Mouse (Mus musculus) spleen, embryonic (tissue): ENCODE data around the gene Abhd16a.

Source experiments
- CTCF ChIA-PET: fragments of 350-600 bp; sonication (Branson Sonifier 250); formaldehyde crosslinking; loops from one replicate; lab custom pipeline; 2022; lab: Charles Lee

The Abhd16a gene

DNA sequence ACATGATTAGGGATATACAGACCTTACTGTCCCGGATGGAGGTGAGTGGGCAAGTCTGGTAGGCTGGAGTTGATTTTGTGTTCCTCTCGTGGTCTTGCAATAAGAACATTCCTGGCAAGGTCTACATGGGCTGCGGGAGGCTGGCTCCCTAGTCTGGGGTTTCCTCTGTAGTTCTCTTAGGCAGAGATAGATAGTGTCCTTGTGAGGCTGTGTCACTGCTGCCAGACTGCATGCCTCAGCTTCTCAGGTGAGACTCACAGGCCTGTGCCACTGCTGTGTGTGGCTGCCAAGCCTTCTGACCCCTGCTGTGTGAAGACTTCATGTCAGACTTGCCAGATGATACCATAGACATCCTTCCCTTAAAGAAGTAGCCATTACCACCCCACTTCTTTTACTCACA is 50.2 kb downstream of the Abhd16a start:
- CTCF ChIA-PET = no interaction called here

DNA sequence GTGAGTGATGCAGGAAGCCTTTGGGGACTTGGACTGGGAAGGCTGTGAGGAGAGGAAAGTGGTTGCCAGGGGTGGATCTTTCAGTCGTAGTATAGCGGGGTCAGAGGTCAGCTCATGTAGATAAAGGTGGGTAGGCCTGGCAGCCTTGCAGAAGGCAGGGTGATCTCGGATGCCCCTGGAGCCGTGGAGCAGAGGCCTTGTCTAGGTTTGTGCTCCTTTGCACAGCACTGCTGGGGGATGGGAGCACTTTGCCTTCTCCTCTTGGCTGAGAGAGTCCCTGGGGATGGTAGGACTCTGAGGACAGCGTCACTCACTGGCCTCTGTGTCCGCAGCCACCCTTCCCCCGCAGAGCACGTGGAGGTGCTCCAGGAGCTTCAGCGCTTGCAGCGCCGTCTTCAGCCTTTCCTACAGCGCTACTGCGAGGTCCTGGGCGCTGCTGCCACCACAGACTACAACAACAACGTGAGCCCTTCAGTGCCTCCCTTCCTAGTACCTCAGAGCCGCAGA is 51.5 kb downstream of the Abhd16a start:
- CTCF ChIA-PET = interaction anchor here (0.6 to 0.7 kb wide), 2 partner anchors 9 to 74 kb away, joined by 3 read pairs; no protein-coding TSS in a partner anchor

DNA sequence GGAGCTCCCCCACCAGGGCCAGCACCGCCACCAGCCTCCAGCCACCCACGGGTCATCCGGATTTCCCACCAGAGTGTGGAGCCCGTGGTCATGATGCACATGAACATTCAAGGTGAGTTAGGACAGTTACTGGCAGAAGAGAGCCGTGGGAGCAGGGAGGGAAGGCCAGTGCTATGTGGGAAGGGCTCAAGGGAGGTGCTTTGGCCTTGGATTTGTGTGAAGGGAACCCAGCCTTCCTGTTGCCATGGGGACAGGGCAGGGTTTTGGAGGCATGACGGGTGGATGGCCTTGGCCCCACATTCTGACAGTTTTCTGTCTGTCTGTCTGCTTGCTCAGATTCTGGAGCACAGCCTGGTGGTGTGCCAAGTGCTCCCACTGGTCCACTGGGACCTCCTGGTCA is 52.9 kb downstream of the Abhd16a start:
- CTCF ChIA-PET = interaction anchor here (0.7 kb wide), 2 partner anchors 27 to 35 kb away, joined by 3 to 4 read pairs; no protein-coding TSS in a partner anchor

DNA sequence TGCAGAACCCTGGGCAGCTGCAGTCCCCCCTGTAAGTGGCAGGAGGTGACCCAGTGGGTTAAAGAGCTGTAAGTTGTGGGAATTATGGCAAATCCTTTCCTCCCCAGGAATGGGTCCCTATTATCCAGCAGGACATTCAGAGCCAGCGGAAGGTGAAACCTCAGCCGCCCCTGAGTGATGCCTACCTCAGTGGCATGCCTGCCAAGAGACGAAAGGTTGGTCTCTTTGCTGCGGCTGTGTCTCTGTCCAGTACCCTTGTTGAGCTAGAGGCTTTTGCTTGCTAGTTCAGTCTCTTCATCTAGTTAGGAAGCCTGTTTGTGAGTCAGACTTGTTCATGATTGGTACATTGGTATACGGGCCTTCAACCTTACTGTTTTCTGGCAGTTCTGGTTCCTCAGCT is 57.1 kb downstream of the Abhd16a start:
- CTCF ChIA-PET = interaction anchor here (0.6 kb wide), 1 partner anchor 22 kb away, joined by 3 read pairs; no protein-coding TSS in a partner anchor

DNA sequence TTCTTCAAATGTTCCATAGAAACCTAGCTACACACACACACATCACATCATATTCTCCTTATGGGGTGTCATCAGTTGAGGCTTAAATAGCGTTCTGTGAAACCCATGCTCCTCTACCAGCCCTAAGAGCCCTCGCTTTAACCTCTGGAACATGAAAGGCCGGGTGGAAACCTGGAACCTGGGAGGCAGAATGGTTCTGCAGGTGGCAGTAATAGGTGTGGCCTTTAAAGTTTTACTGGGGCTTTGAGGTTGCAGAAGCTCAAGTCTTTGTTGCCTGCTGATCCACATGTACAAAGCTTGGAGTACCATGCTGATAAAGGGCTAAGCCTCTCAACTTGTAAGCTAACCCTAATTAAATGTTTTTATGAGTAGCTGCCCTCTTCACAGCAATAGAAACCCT is 58.3 kb downstream of the Abhd16a start:
- CTCF ChIA-PET = interaction anchor here (0.5 to 0.6 kb wide), 2 partner anchors 30 to 68 kb away, joined by 3 read pairs; no protein-coding TSS in a partner anchor

- CTCF ChIA-PET = interaction anchor here (0.7 kb wide), 1 partner anchor 1459 kb away, joined by 5 read pairs; no protein-coding TSS in a partner anchor
Measured at GRCm38 (mm10) chr17:35147922-35148639, 59.0 kb downstream of the Abhd16a start.

GRCm38 (mm10) chr17:35152121-35152520 is 63.1 kb downstream of the Abhd16a start:
- CTCF ChIA-PET = no interaction called here
